Mouse (Mus musculus): ENCODE results near the gene Irs1. TPM values are rescaled to one million over a fixed set of nuclear protein-coding genes. Genes with fewer than 3 reads are reported as not detected.

The Irs1 gene
- under 1 TPM in 1 of 2 experiments, not detected in 1; 0.06 TPM for total RNA-seq (2023)

GRCm38 (mm10) chr1:82291151-82291797, at the start of gene Irs1:
Gene Irs1, minus strand, starts transcription at chr1:82291416.

GRCm38 (mm10) chr1:82316111-82316745, 25.0 kb upstream of the Irs1 start, which contains the start of gene Rhbdd1:
Gene Rhbdd1, plus strand, starts transcription at chr1:82316452.

GRCm38 (mm10) chr1:82232812-82233211, 58.4 kb downstream of the Irs1 start, which contains the start of gene Gm9747:
Gene Gm9747, plus strand, starts transcription at chr1:82233112.

Other genes starting within 250 kb of the Irs1 start
- not detected for gene Gm9747, start 58.3 kb downstream of the Irs1 start, total RNA-seq (2023)
- gene Rhbdd1, start 25.0 kb upstream of the Irs1 start, total RNA-seq (2023): 10 to 100 TPM; 18.5 to 21.1 TPM